Mouse (Mus musculus) MEL (cell line): ENCODE data around the gene 6030445D17Rik. TPM values are rescaled to one million over a fixed set of nuclear protein-coding genes. Genes with fewer than 3 reads are reported as not detected.

Experiments used
- DNase-seq: peaks from one replicate; pipeline ENCODE4 v3.0.0; 2011; ENCODE audit warnings: low read depth, low spot score
- H3K27ac ChIP-seq: 2 replicates; pipeline ENCODE4 v1.5.1; 2012; ENCODE audit warnings: low read depth, mild to moderate bottlenecking, control low read depth, low read length, moderate library complexity; ENCODE audit not compliant: control insufficient read depth
- H3K27me3 ChIP-seq, 2 experiments: fragments of 150-350 bp in 1 of 2; sonication (generic) in 1 of 2; 2 replicates each; pipeline ENCODE4 v1.6.1; 2012; ENCODE audit warnings: low read length in 2 of 2, mild to moderate bottlenecking in 2 of 2, improper control_type of control experiment in 1 of 2, moderate library complexity in 1 of 2; ENCODE audit not compliant: insufficient read depth in 2 of 2, control insufficient read depth in 1 of 2
- H3K36me3 ChIP-seq, 2 experiments: 2 replicates each; pipeline ENCODE4 v1.6.1; 2012 to 2014; ENCODE audit warnings: low read length in 2 of 2, improper control_type of control experiment in 1 of 2, inconsistent platforms in 1 of 2, mild to moderate bottlenecking in 1 of 2; ENCODE audit not compliant: insufficient read depth in 2 of 2, control insufficient read depth in 1 of 2
- H3K4me1 ChIP-seq, 2 experiments: fragments of 150-350 bp in 1 of 2; sonication (generic) in 1 of 2; 2 replicates each; pipeline ENCODE4 v1.6.1; 2012; ENCODE audit warnings: low read length in 2 of 2, improper control_type of control experiment in 1 of 2, mild to moderate bottlenecking in 1 of 2; ENCODE audit not compliant: insufficient read depth in 2 of 2, control insufficient read depth in 1 of 2
- H3K4me3 ChIP-seq, 2 experiments: fragments of 150-350 bp in 1 of 2; sonication (generic) in 1 of 2; 2 replicates each; pipeline ENCODE4 v1.5.1; 2012; ENCODE audit warnings: low read depth in 2 of 2, low read length in 2 of 2, mild to moderate bottlenecking in 2 of 2, moderate library complexity in 2 of 2, control low read depth in 1 of 2, improper control_type of control experiment in 1 of 2; ENCODE audit not compliant: control insufficient read depth in 1 of 2, insufficient read depth in 1 of 2
- H3K79me2 ChIP-seq: 2 replicates; pipeline ENCODE4 v1.6.1; 2012; ENCODE audit warnings: mild to moderate bottlenecking, low read length, moderate library complexity; ENCODE audit not compliant: control insufficient read depth, poor library complexity, insufficient read depth
- H3K9ac ChIP-seq: 2 replicates; pipeline ENCODE4 v1.6.1; 2012; ENCODE audit warnings: low read depth, mild to moderate bottlenecking, control low read depth, low read length, moderate library complexity; ENCODE audit not compliant: control insufficient read depth, poor library complexity, severe bottlenecking
- H3K9me3 ChIP-seq: fragments of 150-350 bp; sonication (generic); replicated peaks from 2 replicates; pipeline ENCODE4 v1.6.1; 2012; ENCODE audit warnings: mild to moderate bottlenecking, low read length, improper control_type of control experiment, moderate library complexity; ENCODE audit not compliant: insufficient read depth
- CHD2 ChIP-seq: IDR thresholded peaks from 2 replicates; pipeline ENCODE4 v1.6.1; 2011; ENCODE audit warnings: low read length, improper control_type of control experiment
- ETS1 ChIP-seq: IDR thresholded peaks from 2 replicates; pipeline ENCODE4 v1.6.1; 2012; ENCODE audit warnings: low read depth, mild to moderate bottlenecking, inconsistent platforms, low read length, improper control_type of control experiment, moderate library complexity
- HCFC1 ChIP-seq: IDR thresholded peaks from 2 replicates; pipeline ENCODE4 v1.6.1; 2012; ENCODE audit warnings: low read depth, mild to moderate bottlenecking, inconsistent platforms, low read length, improper control_type of control experiment, moderate library complexity
- KAT2A ChIP-seq: conservative IDR thresholded peaks from 2 replicates; pipeline ENCODE4 v1.6.1; 2012; ENCODE audit warnings: low read depth, low read length, improper control_type of control experiment, inconsistent platforms
- MAZ ChIP-seq: IDR thresholded peaks from 2 replicates; pipeline ENCODE4 v1.6.1; 2012; ENCODE audit warnings: low read depth, mild to moderate bottlenecking, inconsistent platforms, low read length, improper control_type of control experiment
- POLR2A ChIP-seq, 2 experiments: IDR thresholded peaks; 2 replicates each; pipeline ENCODE4 v1.6.1; 2011 to 2012; ENCODE audit warnings: low read length in 2 of 2, mild to moderate bottlenecking in 2 of 2, control low read depth in 1 of 2, improper control_type of control experiment in 1 of 2, low read depth in 1 of 2, moderate library complexity in 1 of 2; ENCODE audit not compliant: control insufficient read depth in 1 of 2, insufficient read depth in 1 of 2, poor library complexity in 1 of 2
- POLR2AphosphoS2 ChIP-seq: IDR thresholded peaks from 2 replicates; pipeline ENCODE4 v1.6.1; 2011; ENCODE audit warnings: low read length, improper control_type of control experiment
- RCOR1 ChIP-seq: IDR thresholded peaks from 2 replicates; pipeline ENCODE4 v1.6.1; 2012; ENCODE audit warnings: low read depth, mild to moderate bottlenecking, inconsistent platforms, low read length, improper control_type of control experiment
- SIN3A ChIP-seq: IDR thresholded peaks from 2 replicates; pipeline ENCODE4 v1.6.1; 2012; ENCODE audit warnings: low read length, improper control_type of control experiment, inconsistent platforms
- TBP ChIP-seq: IDR thresholded peaks from 2 replicates; pipeline ENCODE4 v1.8.0; 2011; ENCODE audit warnings: low read depth, low read length, improper control_type of control experiment
- TCF12 ChIP-seq: IDR thresholded peaks from 2 replicates; pipeline ENCODE4 v1.6.1; 2014; ENCODE audit warnings: low read depth, mild to moderate bottlenecking, inconsistent platforms, low read length, improper control_type of control experiment, moderate library complexity
- USF2 ChIP-seq, 2 experiments: IDR thresholded peaks; 2 replicates each; pipeline ENCODE4 v1.6.1; 2011 to 2012; ENCODE audit warnings: improper control_type of control experiment in 2 of 2, low read length in 2 of 2, borderline replicate concordance in 1 of 2, inconsistent platforms in 1 of 2, low read depth in 1 of 2, mild to moderate bottlenecking in 1 of 2; ENCODE audit not compliant: insufficient read depth in 1 of 2
- ZC3H11A ChIP-seq: IDR thresholded peaks from 2 replicates; pipeline ENCODE4 v1.6.1; 2012; ENCODE audit warnings: low read depth, mild to moderate bottlenecking, inconsistent platforms, low read length, improper control_type of control experiment
- ZKSCAN1 ChIP-seq: IDR thresholded peaks from 2 replicates; pipeline ENCODE4 v1.6.1; 2012; ENCODE audit warnings: low read depth, mild to moderate bottlenecking, inconsistent platforms, low read length, improper control_type of control experiment, moderate library complexity
- ZNF384 ChIP-seq: IDR thresholded peaks from 2 replicates; pipeline ENCODE4 v1.6.1; 2012; ENCODE audit warnings: low read depth, mild to moderate bottlenecking, inconsistent platforms, low read length, improper control_type of control experiment
- polyA plus RNA-seq, 2 experiments: library from polyadenylated mRNA; stranded (reverse) in 1 of 2; unstranded in 1 of 2; fragments of >175 nt in 1 of 2; fragments of >200 nt in 1 of 2; gene quantifications; 2 replicates each; pipeline versions ENCODE4 v1.2.1 to v1.2.4; 2012; ENCODE audit warnings: low replicate concordance in 2 of 2, low read depth in 1 of 2; ENCODE audit not compliant: insufficient read length in 2 of 2, insufficient read depth in 1 of 2, missing spikeins in 1 of 2
- total RNA-seq: library from RNA; depleted of rRNA; stranded (reverse); fragments of 300-350 nt; gene quantifications from 2 replicates; pipeline ENCODE4 v1.2.3, GENCODE M21; 2012

6030445D17Rik gene
- total and polyA plus RNA-seq, 3 experiments = 0.46 to 0.77 TPM; not detected in 1

GRCm38 (mm10) chr4:136463436-136463835 lies 1.4 kb downstream of the 6030445D17Rik start:
- H3K4me1 ChIP-seq = peaks cover 2 to 23% of the 10 kb centered on the region in 2 experiments
- H3K27me3 ChIP-seq = no peaks in the 10 kb centered on the region
- peak overlapping the region in 1 of 2 experiments; percentile 82; a peak in 1 of 4 replicates for H3K4me3 ChIP-seq
- H3K36me3 ChIP-seq = peaks cover 0 to 14% of the 10 kb centered on the region in 2 experiments; a peak in 2 of 4 replicates
- H3K9me3 ChIP-seq = no peaks in the 10 kb centered on the region
- no peak overlapping the region for H3K9ac ChIP-seq
- no peak for DNase-seq
- peaks cover 7% of the 10 kb centered on the region; the same call in 1 of the 2 replicates for H3K79me2 ChIP-seq
- no peak overlapping the region for H3K27ac ChIP-seq
- TF ChIP-seq KAT2A (no peak), POLR2AphosphoS2 (no peak), USF2 (IDR thresholded peaks at IDR 0.05; ENCODE audit: borderline replicate concordance in 1 of 2, insufficient read depth in 1 of 2, low read depth in 1 of 2, low read length in 2 of 2) (no peak), ZKSCAN1 (no peak), SIN3A (no peak), TCF12 (no peak), TBP (no peak), ZC3H11A (no peak), MAZ (no peak), ETS1 (no peak), RCOR1 (no peak), HCFC1 (no peak), CHD2 (no peak), POLR2A (IDR thresholded peaks at IDR 0.05; ENCODE audit: control insufficient read depth in 1 of 2, insufficient read depth in 1 of 2, low read depth in 1 of 2, low read length in 2 of 2, poor library complexity in 1 of 2) (no peak), ZNF384 (no peak)

- Histone ChIP-seq H3K79me2 (peaks cover 18% of the 10 kb centered on the region), H3K4me3 (no peak overlapping the region), H3K36me3 (peaks cover 0 to 23% of the 10 kb centered on the region in 2 experiments; a peak in 2 of 4 replicates), H3K9me3 (no peaks in the 10 kb centered on the region), H3K4me1 (peaks cover 9 to 31% of the 10 kb centered on the region in 2 experiments), H3K9ac (no peak overlapping the region; the same call in 1 of the 2 replicates), H3K27ac (no peak overlapping the region), H3K27me3 (no peaks in the 10 kb centered on the region)
- TF ChIP-seq TCF12 = 0 out of 2 replicates have a peak, but pooled peaks have one; percentile 5
- no peak for TF ChIP-seq ZC3H11A
- 0 out of 2 replicates have a peak, but pooled peaks have one; percentile 14 for TF ChIP-seq ETS1
- DNase-seq = peak; percentile 66
Observed at GRCm38 (mm10) chr4:136466226-136466625, 4.2 kb downstream of the 6030445D17Rik start.
